Mouse (Mus musculus) CD8-positive naive resting alpha-beta T cell, adult 57 days (primary cell): ENCODE measurements around the gene Susd6. TPM values are rescaled to one million over a fixed set of nuclear protein-coding genes. Genes with fewer than 3 reads are reported as not detected.

Experiments
- total RNA-seq: library from RNA; stranded (reverse); gene quantifications from one replicate; pipeline ENCODE4 v1.2.4, GENCODE M21; 2023

Gene Susd6
- total RNA-seq: 112 TPM

GRCm38 (mm10) chr12:80789849-80790694 lies at the start of gene Susd6:
Susd6 (plus strand) TSS chr12:80790510.

GRCm38 (mm10) chr12:80760396-80760801 lies 29.9 kb upstream of the Susd6 start, which contains the start of gene Ccdc177:
Ccdc177 (minus strand) TSS chr12:80760687.

Other genes with a start within 250 kb of the Susd6 start
- gene Slc39a9, start 146.6 kb upstream of the Susd6 start, total RNA-seq: 31.5 TPM
- 61.5 TPM for gene Erh, start 146.2 kb upstream of the Susd6 start, total RNA-seq
- gene Plekhd1, start 97.9 kb upstream of the Susd6 start, total RNA-seq: not detected
- gene Ccdc177, start 29.8 kb upstream of the Susd6 start, total RNA-seq: not detected
- 1,152 TPM for gene Srsf5, start 155.0 kb downstream of the Susd6 start, total RNA-seq
- gene Slc10a1, start 178.2 kb downstream of the Susd6 start, total RNA-seq: not detected
- 0.28 TPM for gene Smoc1, start 236.3 kb downstream of the Susd6 start, total RNA-seq